Mouse (Mus musculus) heart, embryonic 10.5 days (tissue): Measurements from ENCODE around the gene Rbm4b. TPM values are rescaled to one million over a fixed set of nuclear protein-coding genes. Genes with fewer than 3 reads are reported as not detected.
"Not testable (repeated sequence)": the region's sequence is repeated elsewhere in the genome, so short reads cannot be mapped to it uniquely, and the experiment has no call there.

ENCODE experiments used
- DNase-seq: peaks from one replicate; pipeline ENCODE4 v3.0.0-alpha.2; 2017; ENCODE audit warnings: low spot score
- H3K27ac ChIP-seq: fragments of 300-500 bp; sonication (generic); 2 replicates; pipeline ENCODE4 v1.5.1; 2016; ENCODE audit warnings: mild to moderate bottlenecking
- H3K27me3 ChIP-seq: fragments of 300-500 bp; sonication (generic); 2 replicates; pipeline ENCODE4 v1.6.1; 2016; ENCODE audit warnings: mild to moderate bottlenecking; ENCODE audit not compliant: poor library complexity, insufficient read depth, severe bottlenecking
- H3K36me3 ChIP-seq: fragments of 300-500 bp; sonication (generic); 2 replicates; pipeline ENCODE4 v1.6.1; 2016; ENCODE audit warnings: mild to moderate bottlenecking, moderate library complexity
- H3K4me1 ChIP-seq: fragments of 300-500 bp; sonication (generic); 2 replicates; pipeline ENCODE4 v1.6.1; 2016; ENCODE audit warnings: mild to moderate bottlenecking
- H3K4me3 ChIP-seq: fragments of 300-500 bp; sonication (generic); 2 replicates; pipeline ENCODE4 v1.5.1; 2016; ENCODE audit warnings: mild to moderate bottlenecking, moderate library complexity
- H3K9me3 ChIP-seq: fragments of 300-500 bp; sonication (generic); 2 replicates; pipeline ENCODE4 v1.6.1; 2016; ENCODE audit warnings: mild to moderate bottlenecking, moderate library complexity
- WGBS: fragments of 180-500 bp; shearing (Covaris S2); methylation state at CpG from one replicate; pipeline ENCODE4 v1.1.7; 2016; 5-methylcytosine and 5-hydroxymethylcytosine counted together
- polyA plus RNA-seq: library from polyadenylated mRNA; unstranded; fragments of >200 nt; fragmentation: Nextera tagmentation; extraction: Ambion mirVana; gene quantifications from 2 replicates; pipeline ENCODE4 v1.2.1, GENCODE M21; 2016

The Rbm4b gene
- polyA plus RNA-seq, 1 experiment from 2014 or later, result 59.1 TPM

GRCm38 (mm10) chr19:4793831-4794422 lies 37.6 kb downstream of the Rbm4b start, which contains the start of gene Rbm4:
Gene Rbm4, minus strand, starts transcription at chr19:4793901.
- H3K27me3 ChIP-seq, result no peaks in the 10 kb centered on the region
- WGBS, result under 1% methylated on average over 31 of the region's 31 CpGs
- H3K36me3 ChIP-seq, result peaks cover 42% of the 10 kb centered on the region
- no peaks in the 10 kb centered on the region for H3K9me3 ChIP-seq
- peak within 1 kb of the TSS; percentile 82 for H3K4me3 ChIP-seq
- peak within 1 kb of the TSS; percentile 88 for H3K27ac ChIP-seq
- DNase-seq, result peak; percentile 99
- peaks cover 23% of the 10 kb centered on the region for H3K4me1 ChIP-seq

- Histone ChIP-seq H3K9me3 (no peaks in the 10 kb centered on the region), H3K36me3 (peaks cover 47% of the 10 kb centered on the region), H3K4me3 (no peak overlapping the region), H3K4me1 (peaks cover 15% of the 10 kb centered on the region), H3K27ac (no peak overlapping the region), H3K27me3 (no peaks in the 10 kb centered on the region)
- no peak for DNase-seq
- WGBS, result 65% methylated on average over 1 of the region's 1 CpGs
Measured at GRCm38 (mm10) chr19:4795929-4796328, 39.6 kb downstream of the Rbm4b start.

- H3K36me3 ChIP-seq, result peaks cover 53% of the 10 kb centered on the region
- no peak overlapping the region for H3K4me3 ChIP-seq
- no peaks in the 10 kb centered on the region for H3K27me3 ChIP-seq
- peaks cover 3% of the 10 kb centered on the region; the same call in 1 of the 2 replicates for H3K4me1 ChIP-seq
- no peak for DNase-seq
- no peak overlapping the region for H3K27ac ChIP-seq
- 92% methylated on average over 2 of the region's 2 CpGs for WGBS
- no peaks in the 10 kb centered on the region for H3K9me3 ChIP-seq
Measured at GRCm38 (mm10) chr19:4797846-4798245, 41.5 kb downstream of the Rbm4b start.

- Histone ChIP-seq H3K27me3 (no peaks in the 10 kb centered on the region), H3K36me3 (peaks cover 65% of the 10 kb centered on the region), H3K4me3 (no peak overlapping the region), H3K27ac (no peak overlapping the region), H3K4me1 (peaks cover 12% of the 10 kb centered on the region), H3K9me3 (no peaks in the 10 kb centered on the region)
- 96% methylated on average over 5 of the region's 5 CpGs for WGBS
- no peak for DNase-seq
Measured at GRCm38 (mm10) chr19:4799083-4799482, 42.8 kb downstream of the Rbm4b start.

- Histone ChIP-seq H3K4me1 (peaks cover 11% of the 10 kb centered on the region; the same call in 1 of the 2 replicates), H3K27me3 (no peaks in the 10 kb centered on the region), H3K4me3 (no peak overlapping the region; the same call in 1 of the 2 replicates), H3K27ac (no peak overlapping the region), H3K36me3 (peaks cover 63% of the 10 kb centered on the region), H3K9me3 (no peaks in the 10 kb centered on the region)
- 97% methylated on average over 7 of the region's 7 CpGs for WGBS
- DNase-seq, result no peak
Measured at GRCm38 (mm10) chr19:4802691-4803091, 46.4 kb downstream of the Rbm4b start.

GRCm38 (mm10) chr19:4803283-4803682 lies 47.0 kb downstream of the Rbm4b start:
- H3K27me3 ChIP-seq, result no peaks in the 10 kb centered on the region
- 82% methylated on average over 10 of the region's 10 CpGs for WGBS
- peaks cover 58% of the 10 kb centered on the region for H3K36me3 ChIP-seq
- H3K4me3 ChIP-seq, result no peak overlapping the region
- H3K27ac ChIP-seq, result no peak overlapping the region
- no peak for DNase-seq
- H3K9me3 ChIP-seq, result no peaks in the 10 kb centered on the region
- H3K4me1 ChIP-seq, result peaks cover 11% of the 10 kb centered on the region; the same call in 1 of the 2 replicates

GRCm38 (mm10) chr19:4810309-4810708 lies 54.0 kb downstream of the Rbm4b start:
- under 1% methylated on average over 14 of the region's 14 CpGs for WGBS
- no peaks in the 10 kb centered on the region for H3K9me3 ChIP-seq
- peaks cover 10% of the 10 kb centered on the region for H3K4me1 ChIP-seq
- H3K4me3 ChIP-seq, result peak overlapping the region; percentile 92
- H3K27ac ChIP-seq, result peak overlapping the region; percentile 97
- H3K27me3 ChIP-seq, result no peaks in the 10 kb centered on the region
- no peak for DNase-seq
- no peaks in the 10 kb centered on the region for H3K36me3 ChIP-seq

GRCm38 (mm10) chr19:4810746-4811062 lies 54.4 kb downstream of the Rbm4b start:
- DNase-seq, result no peak

GRCm38 (mm10) chr19:4811063-4811908 lies 55.0 kb downstream of the Rbm4b start, which contains the start of the genes Gm21992 and Rbm14:
Gene Gm21992, minus strand, starts transcription at chr19:4811612.
Gene Rbm14, minus strand, starts transcription at chr19:4811634.
- Histone ChIP-seq H3K9me3 (no peaks in the 10 kb centered on the region), H3K27me3 (no peaks in the 10 kb centered on the region), H3K27ac (peak within 1 kb of the TSS; percentile 97), H3K36me3 (no peaks in the 10 kb centered on the region), H3K4me1 (peaks cover 10% of the 10 kb centered on the region), H3K4me3 (peak within 1 kb of the TSS; percentile 92)
- peak; percentile 100 for DNase-seq
- WGBS, result under 1% methylated on average over 83 of the region's 83 CpGs

More at GRCm38 (mm10) chr19:4810746-4811062, 54.4 kb downstream of the Rbm4b start:
- peaks cover 10% of the 10 kb centered on the region for H3K4me1 ChIP-seq
- peak overlapping the region; percentile 97 for H3K27ac ChIP-seq
- no peaks in the 10 kb centered on the region for H3K36me3 ChIP-seq
- 0% methylated on average over 17 of the region's 17 CpGs for WGBS
- H3K4me3 ChIP-seq, result peak overlapping the region; percentile 92
- H3K27me3 ChIP-seq, result no peaks in the 10 kb centered on the region
- H3K9me3 ChIP-seq, result no peaks in the 10 kb centered on the region

- Histone ChIP-seq H3K4me3 (peak overlapping the region; percentile 92), H3K27ac (peak overlapping the region; percentile 97), H3K9me3 (no peaks in the 10 kb centered on the region), H3K27me3 (no peaks in the 10 kb centered on the region), H3K4me1 (peaks cover 10% of the 10 kb centered on the region), H3K36me3 (no peaks in the 10 kb centered on the region)
- no peak for DNase-seq
- WGBS, result 5% methylated on average over 12 of the region's 12 CpGs
Measured at GRCm38 (mm10) chr19:4811909-4812242, 55.6 kb downstream of the Rbm4b start.

- H3K27me3 ChIP-seq, H3K9me3 ChIP-seq, H3K36me3 ChIP-seq, DNase-seq: not testable (repeated sequence)
- WGBS, result 73% methylated on average over 8 of the region's 8 CpGs
- H3K4me3 ChIP-seq, result peak overlapping the region; percentile 92
- peaks cover 10% of the 10 kb centered on the region for H3K4me1 ChIP-seq
- H3K27ac ChIP-seq, result peak overlapping the region; percentile 97; the same call in 1 of the 2 replicates
Measured at GRCm38 (mm10) chr19:4812334-4812949, 56.1 kb downstream of the Rbm4b start.

GRCm38 (mm10) chr19:4813015-4813414 lies 56.7 kb downstream of the Rbm4b start:
- Histone ChIP-seq H3K27me3 (no peaks in the 10 kb centered on the region), H3K4me1 (peaks cover 10% of the 10 kb centered on the region), H3K9me3 (no peaks in the 10 kb centered on the region), H3K4me3 (no peak overlapping the region), H3K36me3 (no peaks in the 10 kb centered on the region), H3K27ac (no peak overlapping the region)
- DNase-seq, result no peak
- WGBS, result 69% methylated on average over 6 of the region's 6 CpGs
